Mouse (Mus musculus): ENCODE results near the gene Cacna1a.
"Not testable (repeated sequence)": the region's sequence is repeated elsewhere in the genome, so short reads cannot be mapped to it uniquely, and the experiment has no call there.

Cacna1a gene

GRCm38 (mm10) chr8:84474456-84474855 is 86.2 kb downstream of the Cacna1a start:
- DNase-seq (ENCODE audit: low spot score), result no peak

- DNase-seq (ENCODE audit: low spot score), result no peak
Measured at GRCm38 (mm10) chr8:84477341-84477740, 89.1 kb downstream of the Cacna1a start.

- no peak for DNase-seq (ENCODE audit: low spot score)
Measured at GRCm38 (mm10) chr8:84483004-84483403, 94.8 kb downstream of the Cacna1a start.

- DNase-seq (ENCODE audit: low spot score), result no peak
Measured at GRCm38 (mm10) chr8:84485366-84485765, 97.1 kb downstream of the Cacna1a start.

- DNase-seq (ENCODE audit: low spot score), result no peak
Measured at GRCm38 (mm10) chr8:84485864-84486263, 97.6 kb downstream of the Cacna1a start.

GRCm38 (mm10) chr8:84489223-84489622 is 101.0 kb downstream of the Cacna1a start:
- DNase-seq (ENCODE audit: low spot score), result no peak

- no peak for DNase-seq (ENCODE audit: low spot score)
Measured at GRCm38 (mm10) chr8:84494541-84495084, 106.4 kb downstream of the Cacna1a start.

GRCm38 (mm10) chr8:84501181-84501580 is 112.9 kb downstream of the Cacna1a start:
- DNase-seq (ENCODE audit: low spot score), result no peak

GRCm38 (mm10) chr8:84501671-84502308 is 113.5 kb downstream of the Cacna1a start:
- DNase-seq (ENCODE audit: low spot score), result peak; percentile 23

- DNase-seq (ENCODE audit: low spot score), result no peak
Measured at GRCm38 (mm10) chr8:84502638-84503037, 114.4 kb downstream of the Cacna1a start.

- DNase-seq (ENCODE audit: low spot score), result no peak
Measured at GRCm38 (mm10) chr8:84507220-84507619, 119.0 kb downstream of the Cacna1a start.

GRCm38 (mm10) chr8:84509764-84510163 is 121.5 kb downstream of the Cacna1a start:
- DNase-seq (ENCODE audit: low spot score), result not testable (repeated sequence)

GRCm38 (mm10) chr8:84511621-84512020 is 123.4 kb downstream of the Cacna1a start:
- no peak for DNase-seq (ENCODE audit: low spot score)

- peak; percentile 18 for DNase-seq (ENCODE audit: low spot score)
Measured at GRCm38 (mm10) chr8:84513765-84514164, 125.5 kb downstream of the Cacna1a start.

- no peak for DNase-seq (ENCODE audit: low spot score)
Measured at GRCm38 (mm10) chr8:84518180-84518579, 129.9 kb downstream of the Cacna1a start.

GRCm38 (mm10) chr8:84518720-84519119 is 130.5 kb downstream of the Cacna1a start:
- no peak for DNase-seq (ENCODE audit: low spot score)

GRCm38 (mm10) chr8:84519767-84520626 is 131.8 kb downstream of the Cacna1a start:
- no peak for DNase-seq (ENCODE audit: low spot score)

GRCm38 (mm10) chr8:84520999-84521398 is 132.8 kb downstream of the Cacna1a start:
- no peak for DNase-seq (ENCODE audit: low spot score)

GRCm38 (mm10) chr8:84528036-84528435 is 139.8 kb downstream of the Cacna1a start:
- no peak for DNase-seq (ENCODE audit: low spot score)

- DNase-seq (ENCODE audit: low spot score), result no peak
Measured at GRCm38 (mm10) chr8:84529548-84529947, 141.3 kb downstream of the Cacna1a start.

GRCm38 (mm10) chr8:84532725-84533124 is 144.5 kb downstream of the Cacna1a start:
- no peak for DNase-seq (ENCODE audit: low spot score)

GRCm38 (mm10) chr8:84533341-84533740 is 145.1 kb downstream of the Cacna1a start:
- no peak for DNase-seq (ENCODE audit: low spot score)

- DNase-seq (ENCODE audit: low spot score), result no peak
Measured at GRCm38 (mm10) chr8:84536917-84537316, 148.7 kb downstream of the Cacna1a start.

Data from urinary bladder, postnatal 14 days (tissue).